Mouse (Mus musculus) MN1 (cell line): ENCODE measurements around the gene Ecm1.
"Not testable (repeated sequence)": the region's sequence is repeated elsewhere in the genome, so short reads cannot be mapped to it uniquely, and the experiment has no call there.

Source experiments
- DNase-seq: peaks from one replicate; pipeline ENCODE4 v3.0.0-alpha.2; 2016; ENCODE audit warnings: low spot score

Gene Ecm1

GRCm38 (mm10) chr3:95726696-95727358 is 12.5 kb downstream of the Ecm1 start:
- DNase-seq = peak; percentile 72

GRCm38 (mm10) chr3:95725863-95726262 is 13.5 kb downstream of the Ecm1 start:
- peak; percentile 63 for DNase-seq

- no peak for DNase-seq
These were observed 17.0 kb downstream of the Ecm1 start for GRCm38 (mm10) chr3:95722386-95722785.

DNA sequence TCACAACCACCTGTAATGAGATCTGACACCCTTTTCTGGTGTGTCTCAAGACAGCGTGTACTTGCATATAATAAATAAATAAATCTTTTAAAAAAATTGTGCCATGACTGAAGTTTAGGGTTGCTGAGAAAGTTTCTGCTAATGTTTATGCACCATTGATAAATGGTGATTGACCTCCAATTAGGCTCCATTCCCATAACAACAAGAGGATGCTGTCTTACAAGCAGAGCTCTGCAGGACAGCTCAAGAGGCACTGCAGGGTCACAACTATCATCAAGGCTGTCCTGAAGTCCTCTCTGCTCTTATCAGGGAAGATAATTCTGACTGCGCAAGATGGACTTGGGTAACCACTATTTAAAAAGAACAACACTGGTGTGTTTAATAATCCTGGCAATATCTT is 21.2 kb downstream of the Ecm1 start:
- DNase-seq = no peak

DNA sequence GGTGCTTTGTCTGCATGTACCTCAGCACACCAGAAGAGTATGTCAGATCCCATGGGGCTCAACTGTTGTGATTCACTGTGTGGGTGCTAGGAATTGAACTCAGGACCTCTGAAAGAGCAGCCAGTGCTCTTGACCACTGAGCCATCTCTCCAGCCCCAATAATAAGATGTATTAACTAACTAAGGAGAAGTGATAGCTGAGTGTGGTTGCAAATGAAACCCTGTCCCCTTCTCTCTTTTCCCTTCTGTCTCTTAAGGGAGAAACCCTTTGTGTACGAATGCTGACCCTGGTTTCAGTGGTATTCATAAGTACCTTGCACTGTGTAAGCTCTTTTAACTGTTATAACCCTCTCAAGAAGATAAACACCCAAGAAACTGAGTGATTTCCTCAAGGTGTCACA is 23.3 kb downstream of the Ecm1 start:
- no peak for DNase-seq

DNA sequence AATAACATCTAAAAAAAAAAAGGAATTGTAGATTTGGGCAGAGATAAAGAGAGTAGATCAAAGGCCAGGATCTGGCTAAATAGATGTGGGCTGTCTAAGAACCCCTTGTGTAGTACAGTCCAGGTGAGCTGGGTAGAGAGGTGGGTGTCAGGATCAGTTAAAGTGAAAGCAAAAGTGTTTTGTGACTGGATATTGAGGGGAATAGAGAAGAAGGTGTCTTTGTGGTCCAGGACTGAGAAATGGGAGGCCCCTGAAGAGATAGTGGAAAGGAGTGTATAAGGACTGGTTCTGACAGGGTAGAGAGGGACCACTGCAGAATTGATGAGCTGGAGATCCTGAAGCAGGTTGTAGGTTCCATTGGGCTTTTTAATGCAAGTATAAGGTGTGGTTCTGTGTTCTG is 29.4 kb downstream of the Ecm1 start:
- no peak for DNase-seq

DNA sequence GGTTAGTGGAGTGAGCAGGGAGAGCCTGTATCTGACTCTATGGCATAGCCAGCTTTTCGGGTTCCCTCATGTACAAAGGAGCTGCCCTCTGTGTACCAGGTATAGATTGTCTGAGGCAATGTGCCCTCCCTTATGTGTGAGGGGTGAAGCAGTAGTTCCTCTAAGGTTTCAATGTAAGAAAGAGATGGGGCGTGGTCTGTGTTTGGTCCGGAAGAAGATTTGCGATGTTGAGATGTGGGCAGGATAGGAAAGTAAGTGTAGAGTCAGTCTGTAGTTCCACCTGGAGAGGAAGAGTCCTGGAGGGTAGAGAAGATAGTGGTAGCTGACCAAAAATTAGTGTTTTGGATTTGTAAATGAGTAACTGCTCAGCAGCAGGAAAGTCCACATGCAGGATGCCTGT is 30.3 kb downstream of the Ecm1 start:
- no peak for DNase-seq

DNA sequence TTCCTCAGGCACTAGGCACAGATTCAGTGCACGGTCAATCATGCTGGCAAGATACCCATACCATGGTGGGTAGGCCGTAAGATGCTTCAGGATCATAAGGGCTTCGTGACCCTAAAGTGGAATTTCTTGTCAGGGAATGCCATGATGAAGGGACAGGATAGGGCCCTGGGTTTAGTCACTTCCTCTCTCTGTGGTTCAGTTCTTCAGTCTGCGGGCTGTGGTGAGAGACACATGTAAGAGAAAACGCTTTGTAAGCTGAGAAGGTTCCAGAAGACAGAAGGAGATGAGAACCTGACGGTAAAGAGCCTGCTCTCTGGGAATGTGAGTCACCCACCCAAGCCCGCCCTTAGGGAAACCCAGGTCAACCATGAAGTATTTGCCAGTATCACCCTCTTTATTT is 31.9 kb downstream of the Ecm1 start:
- DNase-seq = no peak

- DNase-seq = no peak
These were observed 33.1 kb downstream of the Ecm1 start for GRCm38 (mm10) chr3:95706273-95706672.

GRCm38 (mm10) chr3:95704612-95705011 is 34.8 kb downstream of the Ecm1 start:
- no peak for DNase-seq

DNA sequence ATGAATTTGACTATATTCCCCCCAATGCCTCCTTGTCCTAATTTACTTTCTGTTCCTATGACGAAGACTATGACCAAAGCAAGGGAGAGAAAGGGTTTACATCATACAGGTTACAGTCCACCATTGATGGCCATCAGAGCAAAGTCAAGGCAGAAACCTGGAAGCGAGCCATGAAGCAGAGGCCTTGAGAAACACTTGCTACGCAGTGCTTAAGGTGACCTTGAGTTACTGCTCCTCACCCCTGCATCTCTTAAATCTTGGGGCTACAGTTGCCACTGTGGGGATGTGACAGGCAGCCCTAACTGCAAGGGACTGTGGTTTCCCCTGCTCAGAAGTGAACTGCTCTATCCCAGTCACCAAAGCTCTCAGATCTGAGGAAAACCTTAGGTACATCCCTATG is 36.1 kb downstream of the Ecm1 start:
- DNase-seq = no peak

DNA sequence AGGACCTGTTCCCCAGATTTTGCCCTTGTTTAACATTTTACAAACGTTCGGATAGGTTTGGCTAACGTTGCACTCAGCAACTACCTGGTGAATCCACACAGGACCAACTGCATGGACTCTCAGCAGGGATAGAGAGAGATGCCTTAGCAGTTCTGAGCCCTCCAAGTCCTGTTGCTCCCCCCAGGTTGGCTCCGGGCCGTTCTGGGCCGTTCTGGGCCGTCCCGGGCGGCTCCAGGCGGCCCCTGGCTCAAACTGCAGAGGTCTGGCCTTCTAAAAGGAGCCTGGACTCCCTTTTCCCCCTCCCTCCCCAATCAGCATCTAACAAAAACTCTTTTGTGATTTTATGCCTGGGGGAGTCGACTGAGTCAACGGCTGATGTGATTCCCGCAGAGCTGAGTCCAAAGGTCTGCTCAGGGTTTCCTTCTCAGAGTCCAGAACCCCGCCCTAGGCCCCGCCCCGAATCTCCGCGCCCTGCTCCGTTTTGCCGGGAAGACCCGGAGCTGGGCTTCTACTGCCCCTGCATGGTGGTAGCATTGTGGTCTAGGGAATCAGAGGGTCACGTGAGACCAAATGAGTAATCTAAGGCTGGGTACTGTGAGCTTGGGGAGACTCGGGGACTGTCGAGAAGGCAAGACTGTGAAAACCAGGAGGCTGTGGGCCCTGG is 37.4 kb downstream of the Ecm1 start:
- DNase-seq = peak; percentile 87

- DNase-seq = no peak
These were observed 38.3 kb downstream of the Ecm1 start for GRCm38 (mm10) chr3:95701085-95701484.

GRCm38 (mm10) chr3:95700233-95700681 is 39.1 kb downstream of the Ecm1 start:
- DNase-seq = peak; percentile 31

DNA sequence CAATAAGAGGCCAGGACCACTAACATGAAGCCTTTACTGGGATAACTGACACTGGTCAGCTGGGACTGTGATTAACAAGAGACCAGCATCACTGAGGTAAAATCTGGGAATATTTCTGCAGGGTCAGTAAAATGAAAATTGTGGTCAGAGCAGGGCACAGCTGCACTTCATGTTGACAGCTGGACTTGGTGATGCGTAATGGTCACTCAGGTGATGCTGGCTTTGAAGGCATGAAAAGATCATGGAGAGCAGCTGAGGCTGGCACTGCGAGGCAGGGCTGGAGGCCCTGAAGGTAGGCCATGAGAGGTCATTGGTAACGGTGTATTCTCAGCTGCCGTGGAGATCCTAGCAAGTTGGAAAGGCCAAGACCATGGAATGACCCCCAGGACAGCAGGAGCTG is 41.1 kb downstream of the Ecm1 start:
- no peak for DNase-seq

GRCm38 (mm10) chr3:95696360-95696759 is 43.0 kb downstream of the Ecm1 start:
- peak; percentile 80 for DNase-seq

DNA sequence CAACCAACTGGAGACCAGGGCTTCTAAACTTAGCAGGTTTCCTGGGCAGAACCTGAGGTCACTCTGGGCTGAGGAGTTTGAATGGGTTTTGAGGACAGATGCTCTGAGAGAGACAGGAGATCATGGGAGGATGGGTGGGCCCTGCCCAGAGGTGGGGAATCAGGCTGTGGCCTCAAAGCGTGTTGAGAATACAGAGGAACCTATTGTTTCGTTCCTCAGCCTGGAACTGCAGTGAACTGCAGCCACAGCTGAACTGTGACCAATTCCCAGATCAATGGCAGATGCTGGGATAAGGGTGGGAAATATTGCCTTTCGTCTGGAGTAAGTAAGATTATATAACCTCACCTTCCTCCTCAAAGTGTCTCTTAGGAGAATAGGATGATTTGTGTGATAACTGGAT is 43.6 kb downstream of the Ecm1 start:
- peak; percentile 30 for DNase-seq

GRCm38 (mm10) chr3:95694808-95695703 is 44.3 kb downstream of the Ecm1 start:
- no peak for DNase-seq

- no peak for DNase-seq
These were observed 45.3 kb downstream of the Ecm1 start for GRCm38 (mm10) chr3:95693821-95694807.

DNA sequence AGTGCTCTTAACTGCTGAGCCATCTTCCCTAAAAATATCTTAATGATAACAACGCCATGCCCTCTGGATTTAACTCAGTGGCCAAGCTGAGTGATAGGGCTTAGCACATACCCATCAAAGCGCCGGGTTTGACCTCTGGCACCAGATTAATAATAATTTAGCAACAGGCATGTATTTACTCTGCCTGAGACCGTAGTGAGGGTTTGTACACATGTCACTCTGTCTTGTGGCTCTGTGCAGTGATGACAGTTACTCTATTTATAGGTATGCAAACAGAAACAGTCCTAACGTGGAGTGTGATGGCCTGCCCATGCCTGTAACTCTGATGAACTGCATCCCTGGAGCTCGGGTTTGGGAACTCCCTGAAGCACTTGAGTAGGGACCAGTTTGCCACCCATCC is 46.7 kb downstream of the Ecm1 start:
- no peak for DNase-seq

GRCm38 (mm10) chr3:95690552-95690951 is 48.8 kb downstream of the Ecm1 start:
- DNase-seq = not testable (repeated sequence)

DNA sequence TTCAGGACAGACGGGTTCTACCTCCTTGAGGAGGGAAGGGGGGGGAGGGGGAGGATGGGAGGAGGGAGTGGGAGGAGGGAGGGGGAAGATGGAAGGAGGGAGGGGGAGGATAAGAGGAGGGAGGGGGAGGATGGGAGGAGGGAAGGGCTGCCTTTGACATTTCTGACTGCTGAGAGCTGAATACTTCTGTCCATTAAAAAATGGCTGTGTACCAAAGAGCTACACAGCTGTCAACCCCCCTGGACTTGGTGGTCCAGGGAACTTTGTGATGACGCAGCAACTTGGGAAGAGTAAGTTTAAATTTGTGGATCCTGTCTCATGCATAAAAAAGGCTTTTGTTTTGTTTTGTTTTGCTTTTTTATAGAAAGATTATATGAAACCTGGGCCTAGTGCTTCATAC is 49.4 kb downstream of the Ecm1 start:
- DNase-seq = no peak
